Mouse (Mus musculus) thymus, adult 2 months (tissue): ENCODE data around the gene Pate4.

Experiments
- CTCF ChIP-seq: fragments of 200-500 bp; IDR thresholded peaks from 2 replicates; pipeline ENCODE4 v1.5.1; 2012; ENCODE audit warnings: mild to moderate bottlenecking, control low read depth, low read length, moderate library complexity, borderline replicate concordance; ENCODE audit not compliant: control insufficient read depth, poor library complexity, insufficient read depth; ENCODE audit errors: extremely low read depth
- POLR2A ChIP-seq: fragments of 200-500 bp; IDR thresholded peaks from 2 replicates; pipeline ENCODE4 v1.6.1; 2012; ENCODE audit warnings: mild to moderate bottlenecking, low read length, control low read depth, moderate library complexity; ENCODE audit not compliant: control insufficient read depth, poor library complexity, insufficient read depth; ENCODE audit errors: extremely low read depth

- TF ChIP-seq CTCF (no peak), POLR2A (no peak)
Measured at GRCm38 (mm10) chr9:35558257-35559008, 53.3 kb downstream of the Pate4 start, which contains the start of the genes Ddx25 and Pus3.
